In the genomic region with DNA sequence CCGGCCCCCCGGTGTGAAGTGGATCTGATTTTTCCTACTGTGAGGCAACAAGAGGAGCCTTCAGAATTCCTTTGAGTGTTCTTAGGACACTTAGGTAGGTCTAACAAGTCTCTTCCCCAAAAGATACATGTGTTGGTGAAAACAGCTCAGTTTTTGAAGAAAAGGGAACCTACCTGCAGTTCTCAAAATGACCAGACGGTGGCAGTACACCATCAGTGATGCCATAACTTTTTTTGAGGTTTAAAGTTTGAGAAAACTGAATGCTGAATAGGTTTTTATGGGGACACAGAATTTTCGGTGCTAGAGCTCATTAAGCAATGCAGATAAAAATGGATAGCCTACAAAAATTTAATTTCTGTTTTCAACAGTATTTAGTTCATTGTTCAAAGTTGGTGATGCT, we compare ENCODE assay signal across 8 mouse cellular contexts.
DNase-seq lines count a peak whose midpoint lies in the region; ATAC-seq and TF ChIP-seq lines count a peak whose summit lies in the region.
"Had no signal": no experiment of that assay in that cellular context is flagged by ENCODE, and none has a peak within 500 bp of the region (broad histone marks: within the 10 kb centered on the region; RNA-seq: fewer than 3 reads in every experiment).

No protein-coding gene starts in this region.

- no peak overlapping the region for H3K4me3 ChIP-seq in E14TG2a.4 (replicated peaks; ENCODE audit: low read length)
- H3K4me3 ChIP-seq in heart, embryonic 12.5 days: no peak overlapping the region
- H3K4me3 ChIP-seq in layer of hippocampus, adult 2 months: peak overlapping the region; percentile 29
- no peak overlapping the region for H3K4me3 ChIP-seq in spleen, adult 2 months (ENCODE audit: extremely low read depth, insufficient read depth, insufficient read length)

- H3K27ac ChIP-seq in heart, embryonic 12.5 days (ENCODE audit: poor library complexity, severe bottlenecking): peak overlapping the region; percentile 43
- no peak overlapping the region for H3K27ac ChIP-seq in layer of hippocampus, adult 2 months
- no peak overlapping the region for H3K27ac ChIP-seq in spleen, adult 2 months (ENCODE audit: insufficient read depth, low read length)
- H3K27ac ChIP-seq: macrophage had no signal

- no peak for TF ChIP-seq POLR2A in spleen, adult 2 months (IDR thresholded peaks at IDR 0.05; ENCODE audit: low read depth, low read length)

- ATAC-seq in heart, embryonic 12.5 days (ENCODE audit: insufficient number of reproducible peaks, low FRiP score): no peak

- peaks cover 6% of the 10 kb centered on the region; the same call in 1 of the 2 replicates for H3K27me3 ChIP-seq in E14TG2a.4 (ENCODE audit: insufficient read depth, low read length)
- H3K27me3 ChIP-seq in heart, embryonic 12.5 days (replicated peaks): peaks cover 3% of the 10 kb centered on the region; the same call in 1 of the 2 replicates
- no peaks in the 10 kb centered on the region for H3K27me3 ChIP-seq in spleen, adult 2 months (ENCODE audit: control insufficient read depth, insufficient read depth, low read length)

- H3K36me3 ChIP-seq in E14TG2a.4 (ENCODE audit: insufficient read depth, low read length): no peaks in the 10 kb centered on the region
- H3K36me3 ChIP-seq in heart, embryonic 12.5 days: no peaks in the 10 kb centered on the region
- H3K36me3 ChIP-seq in spleen, adult 2 months (ENCODE audit: control insufficient read depth, insufficient read depth, low read length): no peaks in the 10 kb centered on the region

- WGBS in heart, embryonic 12.5 days: 10% methylated on average over 4 of the region's 4 CpGs
- WGBS in spleen, adult 2 months: 11% methylated on average over 4 of the region's 4 CpGs

- no peaks in the 10 kb centered on the region for H3K9me3 ChIP-seq in E14TG2a.4 (ENCODE audit: low read length)
- no peaks in the 10 kb centered on the region for H3K9me3 ChIP-seq in heart, embryonic 12.5 days (replicated peaks)

- H3K4me2 ChIP-seq in heart, embryonic 12.5 days: peak overlapping the region; percentile 37

- peak; percentile 60 for TF ChIP-seq CTCF in E14TG2a.4 (conservative IDR thresholded peaks at IDR 0.05; ENCODE audit: low read length)
- TF ChIP-seq CTCF in layer of hippocampus, adult 2 months (conservative IDR thresholded peaks at IDR 0.05): peak; percentile 90
- peak; percentile 28; the same call in 1 of the 2 replicates for TF ChIP-seq CTCF in spleen, adult 2 months (IDR thresholded peaks at IDR 0.05; ENCODE audit: extremely low read depth, insufficient read depth, insufficient read length, insufficient replicate concordance)

- H3K9ac ChIP-seq in heart, embryonic 12.5 days: no peak overlapping the region

- no peaks in the 10 kb centered on the region for H3K4me1 ChIP-seq in E14TG2a.4 (replicated peaks; ENCODE audit: low read depth, low read length)
- H3K4me1 ChIP-seq in heart, embryonic 12.5 days (replicated peaks): peaks cover 17% of the 10 kb centered on the region
- no peaks in the 10 kb centered on the region for H3K4me1 ChIP-seq in spleen, adult 2 months (ENCODE audit: control insufficient read depth, insufficient read depth, insufficient read length)

- DNase-seq in R1 (ENCODE audit: low read depth, low spot score): peak; percentile 30
- DNase-seq in embryo, embryonic 10 days (ENCODE audit: low spot score): peak; percentile 77
- peak in 1 of 2 experiments; percentile 83 for DNase-seq in layer of hippocampus, adult 2 months (ENCODE audit: low spot score in 2 of 2)
- peak; percentile 87 for DNase-seq in lung, postnatal 14 days
- DNase-seq in spleen, adult 2 months (ENCODE audit: low read depth in 1 of 2, low spot score in 2 of 2): peak; percentile 12 to 31

Comparison
In these comparisons a context has a peak if more than half of its experiments do, and no peak if none do; other contexts are left out.
1. CTCF ChIP-seq: peak in every context shown above with its lines; median percentile 90 in layer of hippocampus, adult 2 months; 60 in E14TG2a.4; 28 in spleen, adult 2 months.